Mouse (Mus musculus) kidney, postnatal 0 days (tissue): ENCODE measurements around the gene Slc24a3. TPM values are rescaled to one million over a fixed set of nuclear protein-coding genes. Genes with fewer than 3 reads are reported as not detected.

Experiments
- ATAC-seq: fragments of 200-750 bp; cut with Nextera tagmentation; replicated peaks from 2 replicates; pipeline ENCODE4 v1.8.0; 2017; ENCODE audit warnings: low read depth, moderate number of reproducible peaks, moderate TSS enrichment, moderate library complexity; ENCODE audit not compliant: low FRiP score
- DNase-seq: peaks from one replicate; pipeline ENCODE4 v3.0.0-alpha.2; 2016; ENCODE audit warnings: low spot score
- H3K27ac ChIP-seq: fragments of 300-500 bp; sonication (generic); 2 replicates; pipeline ENCODE4 v1.5.1; 2014; ENCODE audit warnings: mild to moderate bottlenecking
- H3K27me3 ChIP-seq: fragments of 300-500 bp; sonication (generic); 2 replicates; pipeline ENCODE4 v1.6.1; 2014; ENCODE audit warnings: low read length, mixed read lengths; ENCODE audit not compliant: insufficient read depth
- H3K36me3 ChIP-seq: fragments of 300-500 bp; sonication (generic); 2 replicates; pipeline ENCODE4 v1.6.1; 2014; ENCODE audit warnings: low read length, mixed read lengths; ENCODE audit not compliant: insufficient read depth
- H3K4me1 ChIP-seq: fragments of 300-500 bp; sonication (generic); replicated peaks from 2 replicates; pipeline ENCODE4 v1.6.1; 2014; ENCODE audit warnings: antibody characterized with exemption, low read length, mixed read lengths; ENCODE audit not compliant: insufficient read depth
- H3K4me2 ChIP-seq: fragments of 300-500 bp; sonication (generic); 2 replicates; pipeline ENCODE4 v1.6.1; 2014; ENCODE audit warnings: mild to moderate bottlenecking, low read length, moderate library complexity, mixed read lengths
- H3K4me3 ChIP-seq: fragments of 300-500 bp; sonication (generic); replicated peaks from 2 replicates; pipeline ENCODE4 v1.5.1; 2014; ENCODE audit warnings: low read depth, low read length
- H3K9ac ChIP-seq: fragments of 300-500 bp; sonication (generic); 2 replicates; pipeline ENCODE4 v1.6.1; 2014; ENCODE audit warnings: low read depth, low read length
- H3K9me3 ChIP-seq: fragments of 300-500 bp; sonication (generic); replicated peaks from 2 replicates; pipeline ENCODE4 v1.6.1; 2016; ENCODE audit warnings: low read length, inconsistent platforms, mixed read lengths
- CTCF ChIP-seq: IDR thresholded peaks from 2 replicates; pipeline ENCODE4 v1.5.1; 2016; ENCODE audit warnings: antibody characterized with exemption, low read depth, mild to moderate bottlenecking, moderate library complexity
- WGBS: fragments of 180-500 bp; shearing (Covaris S2); extraction: QIAGEN DNeasy Blood & Tissue Kit; methylation state at CpG from one replicate; pipeline ENCODE4 v1.1.7; 2014; 5-methylcytosine and 5-hydroxymethylcytosine counted together
- polyA plus RNA-seq: library from polyadenylated mRNA; unstranded; fragments of >200 nt; fragmentation: Nextera tagmentation; extraction: Ambion mirVana; gene quantifications from 2 replicates; pipeline ENCODE4 v1.2.1, GENCODE M21; 2015

The Slc24a3 gene
- polyA plus RNA-seq, 1 experiment from 2014 or later, result 2.1 TPM

GRCm38 (mm10) chr2:145353801-145354200 is 186.2 kb downstream of the Slc24a3 start:
- no peaks in the 10 kb centered on the region for H3K36me3 ChIP-seq
- ATAC-seq, result no peak

GRCm38 (mm10) chr2:145358236-145358942 is 190.8 kb downstream of the Slc24a3 start:
- TF ChIP-seq CTCF, result no peak
- 83% methylated on average over 6 of the region's 6 CpGs for WGBS
- H3K4me2 ChIP-seq, result no peak overlapping the region
- no peak overlapping the region for H3K9ac ChIP-seq
- H3K27me3 ChIP-seq, result no peaks in the 10 kb centered on the region
- H3K4me3 ChIP-seq, result no peak overlapping the region
- H3K4me1 ChIP-seq, result no peaks in the 10 kb centered on the region
- DNase-seq (no peak), ATAC-seq (no peak)
- H3K9me3 ChIP-seq, result no peaks in the 10 kb centered on the region
- H3K36me3 ChIP-seq, result no peaks in the 10 kb centered on the region
- no peak overlapping the region for H3K27ac ChIP-seq

More at GRCm38 (mm10) chr2:145353801-145354200, 186.2 kb downstream of the Slc24a3 start:
- Histone ChIP-seq H3K4me2 (no peak overlapping the region), H3K9me3 (no peaks in the 10 kb centered on the region), H3K27ac (no peak overlapping the region), H3K27me3 (no peaks in the 10 kb centered on the region), H3K9ac (no peak overlapping the region), H3K4me1 (no peaks in the 10 kb centered on the region), H3K4me3 (no peak overlapping the region)
- no peak for TF ChIP-seq CTCF
- DNase-seq, result no peak
- 83% methylated on average over 1 of the region's 1 CpGs for WGBS

DNA sequence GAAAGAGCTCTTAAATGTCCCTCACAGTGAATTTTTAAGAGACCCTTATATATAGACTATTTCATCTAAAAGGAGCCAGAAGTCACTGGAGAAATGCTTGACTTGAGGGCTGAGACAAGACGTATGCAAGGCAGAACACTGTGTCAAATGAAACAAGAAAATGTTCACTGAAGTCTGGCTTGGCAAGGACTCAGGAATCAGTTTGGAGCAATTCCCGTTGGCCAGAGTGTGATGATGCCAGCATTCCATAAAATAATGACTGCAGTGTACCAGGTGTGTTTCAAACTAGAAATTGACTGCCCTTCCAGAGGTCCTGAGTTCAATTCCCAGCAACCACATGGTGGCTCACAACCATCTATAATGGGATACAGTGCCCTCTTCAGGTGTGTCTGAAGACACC is 196.1 kb downstream of the Slc24a3 start:
- 60% methylated on average over 2 of the region's 2 CpGs for WGBS
- DNase-seq, result no peak
- H3K27me3 ChIP-seq, result no peaks in the 10 kb centered on the region

GRCm38 (mm10) chr2:145368701-145369100 is 201.1 kb downstream of the Slc24a3 start:
- no peak overlapping the region for H3K27ac ChIP-seq
- no peaks in the 10 kb centered on the region for H3K27me3 ChIP-seq
- no peaks in the 10 kb centered on the region for H3K9me3 ChIP-seq
- no peak overlapping the region for H3K4me2 ChIP-seq
- ATAC-seq (no peak), DNase-seq (no peak)
- no peak overlapping the region for H3K9ac ChIP-seq
- H3K36me3 ChIP-seq, result no peaks in the 10 kb centered on the region
- H3K4me1 ChIP-seq, result no peaks in the 10 kb centered on the region; the same call in 1 of the 2 replicates
- no peak overlapping the region for H3K4me3 ChIP-seq
- 60% methylated on average over 2 of the region's 2 CpGs for WGBS
- TF ChIP-seq CTCF, result no peak

More for the DNA sequence above, 196.1 kb downstream of the Slc24a3 start:
- no peak for TF ChIP-seq CTCF
- Histone ChIP-seq H3K9ac (no peak overlapping the region), H3K4me3 (no peak overlapping the region), H3K27ac (no peak overlapping the region), H3K36me3 (no peaks in the 10 kb centered on the region), H3K9me3 (no peaks in the 10 kb centered on the region), H3K4me1 (no peaks in the 10 kb centered on the region), H3K4me2 (no peak overlapping the region)
- no peak for ATAC-seq

GRCm38 (mm10) chr2:145370795-145371194 is 203.2 kb downstream of the Slc24a3 start:
- Histone ChIP-seq H3K36me3 (no peaks in the 10 kb centered on the region), H3K9ac (no peak overlapping the region), H3K27ac (no peak overlapping the region), H3K4me3 (no peak overlapping the region), H3K9me3 (no peaks in the 10 kb centered on the region), H3K4me1 (no peaks in the 10 kb centered on the region; the same call in 1 of the 2 replicates), H3K27me3 (no peaks in the 10 kb centered on the region), H3K4me2 (no peak overlapping the region)
- DNase-seq (peak; percentile 59), ATAC-seq (no peak)
- WGBS, result 45% methylated on average over 4 of the region's 4 CpGs
- TF ChIP-seq CTCF, result no peak

DNA sequence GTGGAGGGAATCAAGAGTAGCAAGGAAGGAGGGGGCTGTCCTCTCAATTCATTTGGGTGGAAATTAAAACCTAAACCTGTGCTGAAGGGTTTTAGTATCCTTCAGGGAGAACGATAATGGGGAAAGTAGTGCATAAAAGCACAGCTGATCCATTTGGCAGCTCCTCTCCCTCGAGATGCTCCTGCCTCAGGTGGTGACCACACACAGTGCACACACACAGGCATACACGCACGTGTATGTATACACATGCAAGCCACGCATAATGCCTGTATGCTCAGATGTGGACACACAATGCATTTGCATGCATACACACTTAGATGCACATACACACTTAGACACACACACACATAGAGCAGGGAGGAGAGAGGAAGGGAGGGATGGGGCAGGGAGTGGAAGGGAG is 206.2 kb downstream of the Slc24a3 start:
- Histone ChIP-seq H3K4me1 (no peaks in the 10 kb centered on the region; the same call in 1 of the 2 replicates), H3K4me3 (no peak overlapping the region), H3K4me2 (no peak overlapping the region)

More for the DNA sequence above, 206.2 kb downstream of the Slc24a3 start:
- H3K36me3 ChIP-seq, result no peaks in the 10 kb centered on the region
- no peaks in the 10 kb centered on the region for H3K9me3 ChIP-seq
- H3K27ac ChIP-seq, result no peak overlapping the region
- no peak for TF ChIP-seq CTCF
- ATAC-seq (no peak), DNase-seq (no peak)
- no peaks in the 10 kb centered on the region for H3K27me3 ChIP-seq
- H3K9ac ChIP-seq, result no peak overlapping the region
- 81% methylated on average over 5 of the region's 5 CpGs for WGBS
